Mouse (Mus musculus) adipose tissue, adult 10 weeks (tissue): Measurements from ENCODE around the gene Olfr651. TPM values are rescaled to one million over a fixed set of nuclear protein-coding genes. Genes with fewer than 3 reads are reported as not detected.

ENCODE experiments used
- polyA plus RNA-seq: library from polyadenylated mRNA; stranded (reverse); fragments of 350-450 nt; fragmentation: Illumina TruSeq; extraction: RNeasy Lipid Tissue Mini Kit (QIAGEN cat#74804); gene quantifications from one replicate; pipeline ENCODE4 v1.2.3, GENCODE M21; 2014; ENCODE audit warnings: low read depth, low replicate concordance

Olfr651 gene
- not detected for polyA plus RNA-seq

GRCm38 (mm10) chr7:104549833-104550232 lies at the start of gene Olfr651:
TSS of gene Olfr651 (plus strand) at chr7:104550133.

GRCm38 (mm10) chr7:104507421-104508065 lies 42.4 kb upstream of the Olfr651 start, which contains the start of gene Trim30d:
TSS of gene Trim30d (minus strand) at chr7:104507849.

GRCm38 (mm10) chr7:104560601-104561000 lies 10.7 kb downstream of the Olfr651 start, which contains the start of gene Olfr652:
TSS of gene Olfr652 (plus strand) at chr7:104560901.

GRCm38 (mm10) chr7:104577014-104577413 lies 27.1 kb downstream of the Olfr651 start, which contains the start of gene Olfr653:
TSS of gene Olfr653 (plus strand) at chr7:104577314.

GRCm38 (mm10) chr7:104586725-104587124 lies 36.8 kb downstream of the Olfr651 start, which contains the start of gene Olfr654:
TSS of gene Olfr654 (plus strand) at chr7:104587025.

GRCm38 (mm10) chr7:104601679-104602078 lies 51.7 kb downstream of the Olfr651 start, which contains the start of gene Olfr655:
TSS of gene Olfr655 (minus strand) at chr7:104601779.

Other genes with a start within 250 kb of the Olfr651 start
- gene Trim12a, start 234.7 kb upstream of the Olfr651 start, polyA plus RNA-seq: 24.9 TPM
- gene Trim34b, start 220.7 kb upstream of the Olfr651 start, polyA plus RNA-seq: 0.42 TPM
- 13.4 TPM for gene Trim12c, start 196.8 kb upstream of the Olfr651 start, polyA plus RNA-seq
- gene Trim30b, start 180.2 kb upstream of the Olfr651 start, polyA plus RNA-seq: 0.25 TPM
- gene Trim30c, start 149.3 kb upstream of the Olfr651 start, polyA plus RNA-seq: 0.47 TPM
- 9.6 TPM for gene Trim30a, start 84.9 kb upstream of the Olfr651 start, polyA plus RNA-seq
- gene Trim30d, start 42.3 kb upstream of the Olfr651 start, polyA plus RNA-seq: 6.3 TPM
- not detected for gene Olfr652, start 10.8 kb downstream of the Olfr651 start, polyA plus RNA-seq
- gene Olfr653, start 27.2 kb downstream of the Olfr651 start, polyA plus RNA-seq: not detected
- not detected for gene Olfr654, start 36.9 kb downstream of the Olfr651 start, polyA plus RNA-seq
- gene Olfr655, start 51.6 kb downstream of the Olfr651 start, polyA plus RNA-seq: not detected
- gene Olfr656, start 63.8 kb downstream of the Olfr651 start, polyA plus RNA-seq: not detected
- gene Olfr657, start 74.7 kb downstream of the Olfr651 start, polyA plus RNA-seq: not detected
- not detected for gene Olfr658, start 97.2 kb downstream of the Olfr651 start, polyA plus RNA-seq
- gene Olfr659, start 116.6 kb downstream of the Olfr651 start, polyA plus RNA-seq: not detected
- not detected for gene Olfr661, start 136.4 kb downstream of the Olfr651 start, polyA plus RNA-seq
- not detected for gene Usp17le, start 227.3 kb downstream of the Olfr651 start, polyA plus RNA-seq